Comparison of ENCODE assay signal across 14 mouse cellular contexts in the genomic region with DNA sequence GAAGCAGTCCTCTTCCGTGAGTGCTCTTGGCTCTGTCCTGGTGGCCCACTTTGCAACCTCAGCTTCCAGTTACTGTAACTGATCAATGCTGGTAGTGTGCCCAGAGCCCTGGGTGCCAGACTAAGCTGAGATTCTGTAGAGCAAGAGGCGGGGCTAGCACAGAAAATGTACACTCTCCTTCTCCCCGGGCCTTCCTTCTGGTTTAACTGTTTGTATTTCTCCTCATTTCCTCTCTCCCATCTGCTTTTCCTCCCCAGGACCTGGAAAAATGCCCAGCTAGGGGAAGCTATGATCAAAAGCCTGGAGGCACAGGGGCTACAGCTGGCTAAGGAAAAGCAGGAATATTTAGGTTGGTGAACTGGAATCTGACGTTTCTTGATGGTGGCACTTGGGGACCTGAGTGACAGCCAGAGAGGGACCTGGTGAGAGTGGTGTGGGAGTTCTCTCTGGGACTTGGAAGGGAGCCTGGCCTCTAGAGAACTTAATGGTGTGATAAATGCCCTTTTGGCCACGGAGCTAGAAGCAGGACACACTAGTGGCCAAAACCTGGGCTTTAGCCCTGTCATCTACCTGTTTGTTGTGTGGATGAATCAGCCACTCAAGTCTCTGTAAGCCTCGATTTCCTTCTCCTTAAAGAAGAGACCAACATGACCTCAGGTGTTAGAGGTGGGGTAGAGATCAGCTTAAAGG. TPM values are rescaled to one million over a fixed set of nuclear protein-coding genes. Genes with fewer than 3 reads are reported as not detected.
DNase-seq lines count a peak whose midpoint lies in the region; ATAC-seq and TF ChIP-seq lines count a peak whose summit lies in the region.
"Had no signal": no experiment of that assay in that cellular context is flagged by ENCODE, and none has a peak within 500 bp of the region (broad histone marks: within the 10 kb centered on the region; RNA-seq: fewer than 3 reads in every experiment).

No protein-coding gene starts in this region.

- no peaks in the 10 kb centered on the region for H3K9me3 ChIP-seq in kidney, postnatal 0 days (replicated peaks; ENCODE audit: low read length)
- H3K9me3 ChIP-seq in kidney, embryonic 15.5 days (replicated peaks): no peaks in the 10 kb centered on the region
- H3K9me3 ChIP-seq in neural tube, embryonic 14.5 days (ENCODE audit: control insufficient read depth, low read length): no peaks in the 10 kb centered on the region
- H3K9me3 ChIP-seq in stomach, postnatal 0 days (ENCODE audit: control insufficient read depth, low read length): no peaks in the 10 kb centered on the region
- H3K9me3 ChIP-seq in liver, embryonic 11.5 days (ENCODE audit: control insufficient read depth, low read length): no peaks in the 10 kb centered on the region

- H3K4me2 ChIP-seq in kidney, postnatal 0 days (ENCODE audit: low read length): no peak overlapping the region
- H3K4me2 ChIP-seq in kidney, embryonic 15.5 days: no peak overlapping the region
- H3K4me2 ChIP-seq in neural tube, embryonic 14.5 days (ENCODE audit: low read depth, low read length): no peak overlapping the region
- 0 out of 2 replicates have a peak overlapping the region, but pooled peaks have one; percentile 3 for H3K4me2 ChIP-seq in stomach, postnatal 0 days (replicated peaks; ENCODE audit: low read depth)
- H3K4me2 ChIP-seq in liver, embryonic 11.5 days: no peak overlapping the region

- H3K27me3 ChIP-seq in kidney, postnatal 0 days (ENCODE audit: insufficient read depth, low read length): no peaks in the 10 kb centered on the region
- no peaks in the 10 kb centered on the region for H3K27me3 ChIP-seq in kidney, embryonic 15.5 days
- H3K27me3 ChIP-seq in neural tube, embryonic 14.5 days (ENCODE audit: control insufficient read depth, insufficient read depth, low read length): no peaks in the 10 kb centered on the region
- H3K27me3 ChIP-seq in stomach, postnatal 0 days (ENCODE audit: control insufficient read depth, insufficient read depth, low read length): no peaks in the 10 kb centered on the region
- H3K27me3 ChIP-seq in liver, embryonic 11.5 days (replicated peaks; ENCODE audit: control insufficient read depth, insufficient read depth, low read length): peaks cover 18% of the 10 kb centered on the region

- ATAC-seq in kidney, postnatal 0 days (replicated peaks; ENCODE audit: low FRiP score, low read depth): no peak
- ATAC-seq in kidney, embryonic 15.5 days (replicated peaks; ENCODE audit: low FRiP score): no peak
- no peak for ATAC-seq in neural tube, embryonic 14.5 days (ENCODE audit: low read depth)
- peak; percentile 24; the same call in 1 of the 2 replicates for ATAC-seq in stomach, postnatal 0 days (ENCODE audit: low FRiP score, low TSS enrichment)
- ATAC-seq in liver, embryonic 11.5 days (replicated peaks; ENCODE audit: low FRiP score): no peak

- 28% methylated on average over 6 of the region's 6 CpGs for WGBS in kidney, postnatal 0 days
- WGBS in kidney, embryonic 15.5 days: 36% methylated on average over 6 of the region's 6 CpGs
- WGBS in neural tube, embryonic 14.5 days: 53% methylated on average over 6 of the region's 6 CpGs
- WGBS in stomach, postnatal 0 days: 29% methylated on average over 6 of the region's 6 CpGs
- WGBS in liver, embryonic 11.5 days: 51% methylated on average over 6 of the region's 6 CpGs

- no peak overlapping the region for H3K27ac ChIP-seq in kidney, postnatal 0 days
- no peak overlapping the region for H3K27ac ChIP-seq in kidney, embryonic 15.5 days
- H3K27ac ChIP-seq in neural tube, embryonic 14.5 days (ENCODE audit: low read depth, low read length): no peak overlapping the region
- H3K27ac ChIP-seq in stomach, postnatal 0 days (replicated peaks): 0 out of 2 replicates have a peak overlapping the region, but pooled peaks have one; percentile 30
- H3K27ac ChIP-seq in liver, embryonic 11.5 days (ENCODE audit: low read depth, low read length): no peak overlapping the region
- H3K27ac ChIP-seq: heart, adult 2 months had no signal

- no peak overlapping the region for H3K9ac ChIP-seq in kidney, postnatal 0 days (ENCODE audit: low read depth, low read length)
- no peak overlapping the region for H3K9ac ChIP-seq in kidney, embryonic 15.5 days
- 0 out of 2 replicates have a peak overlapping the region, but pooled peaks have one; percentile 7 for H3K9ac ChIP-seq in neural tube, embryonic 14.5 days (replicated peaks; ENCODE audit: low read depth, low read length)
- no peak overlapping the region for H3K9ac ChIP-seq in stomach, postnatal 0 days (ENCODE audit: low read length)
- no peak overlapping the region for H3K9ac ChIP-seq in liver, embryonic 11.5 days (ENCODE audit: low read depth, low read length)

- H3K36me3 ChIP-seq in kidney, postnatal 0 days (ENCODE audit: insufficient read depth, low read length): no peaks in the 10 kb centered on the region
- H3K36me3 ChIP-seq in kidney, embryonic 15.5 days: no peaks in the 10 kb centered on the region
- H3K36me3 ChIP-seq in neural tube, embryonic 14.5 days (ENCODE audit: control insufficient read depth, insufficient read depth, low read length): no peaks in the 10 kb centered on the region
- no peaks in the 10 kb centered on the region for H3K36me3 ChIP-seq in stomach, postnatal 0 days (ENCODE audit: control insufficient read depth, insufficient read depth, low read length)
- H3K36me3 ChIP-seq in liver, embryonic 11.5 days (ENCODE audit: control insufficient read depth, insufficient read depth, low read length): no peaks in the 10 kb centered on the region

- H3K4me3 ChIP-seq in kidney, postnatal 0 days (replicated peaks; ENCODE audit: low read depth, low read length): no peak overlapping the region
- H3K4me3 ChIP-seq in kidney, embryonic 15.5 days (replicated peaks): no peak overlapping the region
- H3K4me3 ChIP-seq in neural tube, embryonic 14.5 days (ENCODE audit: low read depth, low read length): no peak overlapping the region
- no peak overlapping the region for H3K4me3 ChIP-seq in stomach, postnatal 0 days (ENCODE audit: low read depth, low read length)
- H3K4me3 ChIP-seq in liver, embryonic 11.5 days (ENCODE audit: low read depth, low read length): no peak overlapping the region
- H3K4me3 ChIP-seq: heart, adult 2 months; myocyte had no signal

- DNase-seq in kidney, postnatal 0 days (ENCODE audit: low spot score): peak; percentile 49
- DNase-seq in neural tube, embryonic 10.5 days (ENCODE audit: extremely low spot score, low spot score): no peak
- DNase-seq in cerebellum, postnatal 25 days: peak; percentile 58 to 65
- DNase-seq in stomach, postnatal 0 days (ENCODE audit: low spot score): no peak
- no peak for DNase-seq in embryo, embryonic 10 days (ENCODE audit: low spot score)
- no peak for DNase-seq in liver, embryonic 11.5 days (ENCODE audit: low spot score)
- DNase-seq: layer of hippocampus, postnatal 36 days; right cerebral cortex, adult 18-20 months; thymus, adult 2 months had no signal

- peaks cover 9% of the 10 kb centered on the region for H3K4me1 ChIP-seq in kidney, postnatal 0 days (replicated peaks; ENCODE audit: insufficient read depth, low read length)
- H3K4me1 ChIP-seq in kidney, embryonic 15.5 days: peaks cover 22% of the 10 kb centered on the region
- H3K4me1 ChIP-seq in neural tube, embryonic 14.5 days (ENCODE audit: control insufficient read depth, insufficient read depth, low read length): 0 out of 2 replicates have a peak, but pooled peaks cover 3% of the 10 kb centered on the region
- no peaks in the 10 kb centered on the region for H3K4me1 ChIP-seq in stomach, postnatal 0 days (replicated peaks; ENCODE audit: control insufficient read depth, insufficient read depth)
- H3K4me1 ChIP-seq in liver, embryonic 11.5 days (replicated peaks; ENCODE audit: control insufficient read depth, insufficient read depth, low read length): no peaks in the 10 kb centered on the region; the same call in 1 of the 2 replicates

- TF ChIP-seq EP300 in stomach, postnatal 0 days (optimal IDR thresholded peaks at IDR 0.05): no peak

- TF ChIP-seq CTCF in kidney, postnatal 0 days (IDR thresholded peaks at IDR 0.05; ENCODE audit: low read depth): no peak
- TF ChIP-seq CTCF in stomach, postnatal 0 days (IDR thresholded peaks at IDR 0.05; ENCODE audit: low read depth): no peak

RNA-seq across cellular contexts. Expression of gene Plekhd1, which starts 14.7 kb away (rescaled TPM):
- polyA plus RNA-seq in kidney, postnatal 0 days (2015; fragmentation: Nextera tagmentation; extraction: Ambion mirVana): 3.5 and 4.0 TPM in 2 replicates
- 1.8 and 2.0 TPM in 2 replicates for polyA plus RNA-seq in kidney, embryonic 15.5 days (2015; fragmentation: Nextera tagmentation; extraction: Ambion mirVana)
- polyA plus RNA-seq in neural tube, embryonic 14.5 days (2014; fragmentation: Nextera tagmentation; extraction: Ambion mirVana): 6.8 and 9.3 TPM in 2 replicates
- 2.2 and 2.3 TPM in 2 replicates for polyA plus RNA-seq in stomach, postnatal 0 days (2015; fragmentation: Nextera tagmentation; extraction: Ambion mirVana)
- 0.70 and 1.1 TPM in 2 replicates for polyA plus RNA-seq in liver, embryonic 11.5 days (2014; fragmentation: Nextera tagmentation; extraction: Ambion mirVana)
- polyA plus RNA-seq: myocyte had no signal

RNA-seq across cellular contexts. Expression of gene Ccdc177, which starts 53.4 kb away (rescaled TPM):
- polyA plus RNA-seq in kidney, postnatal 0 days (2015; fragmentation: Nextera tagmentation; extraction: Ambion mirVana): 0.08 and 0.09 TPM in 2 replicates
- 0.14 and 0.17 TPM in 2 replicates for polyA plus RNA-seq in kidney, embryonic 15.5 days (2015; fragmentation: Nextera tagmentation; extraction: Ambion mirVana)
- 3.1 and 3.6 TPM in 2 replicates for polyA plus RNA-seq in neural tube, embryonic 14.5 days (2014; fragmentation: Nextera tagmentation; extraction: Ambion mirVana)
- 0.06 and 0.07 TPM in 2 replicates for polyA plus RNA-seq in stomach, postnatal 0 days (2015; fragmentation: Nextera tagmentation; extraction: Ambion mirVana)
- polyA plus RNA-seq in liver, embryonic 11.5 days (2014; fragmentation: Nextera tagmentation; extraction: Ambion mirVana): not detected in 2 replicates
- polyA plus RNA-seq: heart, adult 2 months; liver, embryonic 16.5 days; myocyte; thymus, adult 2 months had no signal

Comparison
In these comparisons a context has a peak if more than half of its experiments do, and no peak if none do; other contexts are left out.
1. DNase-seq: peak in kidney, postnatal 0 days (single experiment) and cerebellum, postnatal 25 days (2 of 2); none in neural tube, embryonic 10.5 days (single experiment), stomach, postnatal 0 days (single experiment), embryo, embryonic 10 days (single experiment) and liver, embryonic 11.5 days (single experiment).